Mouse (Mus musculus) neutrophil, adult 65 days (primary cell): ENCODE data around the gene Pex16. TPM values are rescaled to one million over a fixed set of nuclear protein-coding genes. Genes with fewer than 3 reads are reported as not detected.

ENCODE experiments used
- total RNA-seq: library from RNA; stranded (reverse); gene quantifications from 2 replicates; pipeline ENCODE4 v1.2.4, GENCODE M21; 2023

Pex16 gene
- 25.5 and 34.9 TPM in 2 replicates for total RNA-seq

DNA sequence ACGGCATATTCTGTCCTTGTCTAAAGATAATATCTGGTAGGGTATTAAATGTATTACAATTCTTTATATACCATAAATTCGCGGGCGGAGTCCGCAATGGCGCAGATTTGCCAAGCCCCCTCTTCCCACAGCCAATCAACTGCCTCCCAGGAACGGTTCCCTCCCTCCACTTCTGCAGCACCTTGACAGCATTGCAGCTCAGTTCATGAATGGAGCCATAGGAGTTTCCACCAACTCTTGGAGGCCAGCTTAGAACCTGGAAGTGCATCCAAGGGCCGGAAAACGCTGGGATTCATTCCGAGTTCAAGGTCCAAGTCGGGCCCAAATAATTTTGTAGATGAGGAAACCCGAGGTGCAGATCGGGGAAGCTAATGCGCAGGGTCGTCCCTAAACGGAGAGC is at the start of gene Pex16, which contains the start of gene Large2:
Pex16 (plus strand) TSS at position 163 of the 400 bp plus-strand sequence.
Large2 (minus strand) TSS at position 356 of the 400 bp plus-strand sequence.

DNA sequence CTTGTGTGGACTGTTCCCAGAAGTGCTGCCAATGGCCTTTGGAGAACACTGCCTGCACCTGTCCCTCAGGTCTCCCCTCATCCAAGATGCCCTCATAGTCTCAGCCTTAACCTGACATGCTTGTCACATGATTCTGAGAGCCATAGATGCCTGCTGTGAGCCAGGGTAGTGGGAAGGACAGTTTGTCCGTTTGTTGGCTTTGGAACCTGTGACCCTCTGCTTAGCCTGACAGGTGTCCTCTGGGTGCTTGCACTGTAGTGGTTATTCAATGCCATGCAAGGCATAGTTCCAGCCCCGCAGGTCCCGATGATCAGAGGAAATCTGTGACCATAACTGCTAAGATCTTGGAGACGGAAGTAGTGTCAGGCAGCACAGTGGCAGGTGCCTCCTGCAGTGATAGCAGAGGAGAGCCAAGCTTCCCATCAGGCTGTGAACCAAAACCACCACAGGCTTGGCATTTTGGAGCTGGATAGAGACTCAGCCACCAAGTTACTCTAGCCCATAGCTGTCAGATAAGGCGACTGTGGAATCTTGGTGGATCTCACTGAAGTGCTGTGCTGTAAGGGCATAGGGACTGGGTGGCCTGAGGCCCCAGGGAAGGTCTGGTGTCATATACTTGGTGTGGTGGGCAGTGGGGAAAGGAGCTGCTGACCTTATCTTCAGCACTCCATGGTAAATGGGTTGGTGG is 7.6 kb downstream of the Pex16 start, which contains the start of gene 1700029I15Rik:
1700029I15Rik (plus strand) TSS at position 638 of the 688 bp plus-strand sequence.

DNA sequence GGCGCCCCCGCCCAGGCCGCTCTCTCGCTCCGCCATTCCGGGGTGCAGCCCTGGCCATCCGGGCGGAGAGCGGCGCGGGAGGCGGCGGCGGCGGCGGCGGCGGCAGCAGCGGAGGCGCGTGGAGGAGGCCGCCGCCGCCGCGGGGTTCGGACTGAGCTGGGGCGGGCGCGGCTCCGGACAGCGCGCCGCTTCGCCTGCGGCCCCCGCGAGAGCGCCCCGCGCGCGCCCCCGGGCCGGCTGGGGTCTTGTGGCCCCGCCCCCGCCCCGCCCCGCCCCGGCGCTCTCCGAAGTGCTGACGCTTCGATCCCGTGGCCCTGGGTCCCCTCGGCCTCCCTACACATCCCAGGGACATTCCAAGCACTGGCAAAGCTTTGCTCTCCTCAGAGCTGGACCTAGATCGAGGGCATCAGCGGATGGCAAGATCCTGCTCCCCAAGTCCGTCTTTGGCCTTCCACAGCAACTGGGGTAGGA is 26.6 kb downstream of the Pex16 start, which contains the start of gene Mapk8ip1:
Mapk8ip1 (minus strand) TSS at position 173 of the 471 bp plus-strand sequence.

Other genes starting within 250 kb of the Pex16 start
- not detected in 2 replicates for gene Large2, start 193 bp downstream of the Pex16 start, total RNA-seq
- 3.6 and 4.2 TPM in 2 replicates for gene 1700029I15Rik, start 7.9 kb downstream of the Pex16 start, total RNA-seq
- gene Mapk8ip1, start 26.6 kb downstream of the Pex16 start, total RNA-seq: 0.11 and 0.38 TPM in 2 replicates
- 15.7 and 26.4 TPM in 2 replicates for gene Cry2, start 59.4 kb downstream of the Pex16 start, total RNA-seq
- gene Slc35c1, start 85.9 kb downstream of the Pex16 start, total RNA-seq: 28.4 and 28.7 TPM in 2 replicates
- 0.39 and 0.88 TPM in 2 replicates for gene Chst1, start 225.0 kb downstream of the Pex16 start, total RNA-seq